Mouse (Mus musculus) urinary bladder, postnatal 25 days (tissue): ENCODE measurements around the gene Odf3b.

ENCODE experiments used
- DNase-seq: peaks from one replicate; pipeline ENCODE4 v3.0.0; 2022; ENCODE audit warnings: low spot score

The Odf3b gene

DNA sequence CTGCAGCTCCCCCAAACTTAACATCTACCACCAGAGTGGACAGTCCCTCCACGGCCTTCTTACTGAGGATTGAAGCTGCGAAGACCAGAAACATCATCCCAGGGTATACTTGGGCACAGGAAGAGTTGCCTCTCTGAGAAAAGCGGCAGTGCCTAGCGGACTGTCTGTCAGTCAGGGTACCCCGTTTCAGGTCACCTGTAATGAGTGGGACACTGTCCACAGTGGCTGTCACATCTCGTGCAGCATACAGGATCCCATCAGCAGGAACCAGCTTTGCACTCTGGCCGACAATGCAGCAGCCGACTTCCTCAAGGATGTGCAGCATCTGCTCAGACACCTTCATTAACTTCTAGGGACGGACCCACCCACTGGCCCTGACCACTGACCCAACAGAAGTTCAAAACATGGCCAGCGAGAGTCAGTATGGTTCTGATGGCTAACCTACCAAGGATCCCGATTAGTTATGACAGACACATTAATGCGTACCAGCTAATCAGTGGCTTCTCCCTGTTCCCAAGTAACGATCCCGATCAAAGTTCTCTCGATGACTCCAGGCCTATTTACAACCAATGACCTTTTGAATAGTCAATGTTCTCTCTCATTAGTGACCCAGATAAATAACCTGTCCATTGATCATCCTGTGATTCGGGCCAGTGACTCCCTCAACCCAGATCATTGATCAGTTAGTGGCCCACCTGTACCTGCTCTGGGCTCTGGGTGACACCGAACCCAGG, 4.1 kb downstream of the Odf3b start:
- DNase-seq, result no peak

- DNase-seq, result no peak
These were observed 4.7 kb downstream of the Odf3b start for GRCm38 (mm10) chr15:89374340-89374739.

DNA sequence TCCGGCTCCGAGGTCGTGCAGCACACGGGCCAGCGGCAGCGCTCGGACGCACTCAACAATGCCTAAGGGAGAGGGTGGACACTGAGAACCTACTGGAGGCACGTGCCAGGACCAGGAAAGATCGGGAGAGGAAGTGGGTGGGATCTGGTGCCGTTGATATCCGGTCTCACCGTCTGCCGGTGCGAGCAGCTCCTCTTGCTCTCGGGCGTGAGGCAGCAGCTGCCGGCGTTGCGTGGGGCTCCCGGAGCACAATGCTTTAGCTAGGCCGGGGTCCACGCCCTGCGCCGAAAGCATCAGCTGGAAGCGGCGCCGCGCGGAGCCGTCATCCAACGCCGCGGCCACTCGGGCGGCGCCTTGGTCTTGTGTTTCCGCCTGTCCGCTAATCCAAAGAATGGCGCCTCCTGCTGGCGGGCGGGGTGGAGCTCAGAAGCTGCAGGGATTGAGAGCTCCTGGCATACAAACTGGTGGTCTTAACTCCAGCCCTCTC, 5.3 kb downstream of the Odf3b start, which contains the start of gene Sco2:
Gene Sco2 (minus strand): TSS at position 85 of the 487 bp plus-strand sequence.
- peak; percentile 98 for DNase-seq

DNA sequence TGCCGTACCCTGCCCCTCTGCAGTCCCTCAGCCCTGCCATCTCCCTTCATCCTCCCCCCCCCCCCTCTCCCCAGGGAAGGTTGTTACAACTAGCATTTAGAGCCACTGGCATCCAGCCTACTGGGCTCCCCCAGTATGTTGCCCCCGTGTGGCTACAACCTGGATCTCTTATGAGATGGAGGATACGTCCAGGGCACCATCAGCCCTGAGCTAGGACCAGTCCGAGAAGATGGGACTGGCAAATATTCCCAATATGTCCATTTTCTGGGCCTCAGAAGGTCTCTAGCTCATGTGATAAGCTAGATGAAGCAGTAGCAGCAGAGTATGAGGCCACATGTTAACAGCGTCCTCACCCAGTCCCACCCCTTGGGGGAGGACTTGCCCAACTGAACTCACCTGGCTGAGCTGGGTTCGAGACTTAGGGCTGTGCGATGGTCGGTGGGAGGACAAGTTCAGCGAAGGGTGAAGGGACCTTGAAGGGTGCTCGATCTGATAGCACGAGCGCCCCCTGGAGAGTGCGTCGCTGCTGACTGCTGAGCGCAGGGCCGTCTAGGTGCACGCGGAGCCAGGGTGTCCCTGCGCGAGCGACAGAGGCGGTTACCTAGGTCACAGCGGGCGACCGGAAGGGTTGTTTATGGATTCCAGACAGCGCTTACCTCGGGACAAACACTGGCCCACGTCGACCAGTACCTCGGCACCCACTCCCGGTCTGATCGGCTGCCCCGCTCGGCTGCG, 5.9 kb downstream of the Odf3b start:
- peak; percentile 82 for DNase-seq

DNA sequence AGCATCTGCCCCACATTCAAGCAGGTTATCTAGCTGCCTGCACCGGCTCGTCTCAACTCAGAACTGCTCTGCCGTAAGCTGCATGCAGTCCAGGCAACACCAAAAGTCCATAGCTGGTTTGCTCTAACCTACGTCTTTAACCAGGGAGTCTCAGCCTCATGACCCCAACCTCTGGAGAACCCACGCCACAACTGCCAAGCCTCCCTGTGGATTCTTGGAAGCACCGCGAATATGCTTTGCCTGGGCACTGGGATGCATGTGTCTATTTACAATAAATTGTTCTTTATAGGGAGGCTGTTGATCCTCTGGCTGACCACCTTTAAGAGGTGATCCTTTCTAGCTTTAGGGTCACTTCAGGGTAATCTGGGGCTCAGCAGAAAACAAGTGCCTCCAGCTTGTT, 6.5 kb downstream of the Odf3b start:
- no peak for DNase-seq

DNA sequence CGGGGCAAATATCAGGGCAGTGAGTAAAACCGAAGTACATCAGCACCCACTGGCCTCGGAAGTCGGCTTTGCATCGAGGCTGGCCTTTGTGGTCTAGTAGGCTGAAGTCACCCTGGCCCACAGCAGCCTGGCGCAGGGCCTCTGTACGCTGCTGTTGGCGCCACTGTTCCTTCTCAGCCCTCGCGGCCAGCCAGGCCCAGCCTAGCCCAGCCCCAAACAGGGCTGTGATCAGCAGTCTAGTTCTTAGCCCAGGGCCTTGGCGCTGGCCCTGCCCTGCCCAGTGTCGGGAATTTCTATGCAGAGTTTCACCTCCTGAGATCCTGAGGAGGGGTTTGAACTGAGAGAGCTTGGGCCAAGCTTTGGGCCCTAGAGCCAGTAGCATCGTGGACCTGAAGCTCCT, 7.0 kb downstream of the Odf3b start:
- DNase-seq, result no peak

GRCm38 (mm10) chr15:89365141-89365551, 13.9 kb downstream of the Odf3b start:
- DNase-seq, result no peak

DNA sequence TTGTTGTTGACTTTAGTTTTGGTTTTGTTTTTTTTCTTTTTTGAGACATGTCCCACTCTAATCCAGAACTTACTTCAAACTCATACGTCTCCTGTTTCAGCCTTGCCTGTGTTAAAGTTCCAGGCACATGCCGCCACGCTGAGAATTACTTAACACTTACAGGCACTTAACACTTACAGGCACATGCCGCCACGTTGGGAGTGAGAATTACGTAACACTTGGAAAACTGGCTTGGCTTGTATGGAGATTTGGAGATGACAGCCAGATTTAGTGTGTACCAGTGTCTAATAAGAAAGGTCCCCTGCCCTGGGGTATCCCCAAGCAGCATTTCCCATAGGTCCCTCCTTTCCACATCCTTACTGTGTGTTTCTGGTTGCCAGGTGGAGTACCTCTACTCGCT, 16.0 kb downstream of the Odf3b start:
- no peak for DNase-seq

GRCm38 (mm10) chr15:89358784-89359183, 20.3 kb downstream of the Odf3b start:
- no peak for DNase-seq

DNA sequence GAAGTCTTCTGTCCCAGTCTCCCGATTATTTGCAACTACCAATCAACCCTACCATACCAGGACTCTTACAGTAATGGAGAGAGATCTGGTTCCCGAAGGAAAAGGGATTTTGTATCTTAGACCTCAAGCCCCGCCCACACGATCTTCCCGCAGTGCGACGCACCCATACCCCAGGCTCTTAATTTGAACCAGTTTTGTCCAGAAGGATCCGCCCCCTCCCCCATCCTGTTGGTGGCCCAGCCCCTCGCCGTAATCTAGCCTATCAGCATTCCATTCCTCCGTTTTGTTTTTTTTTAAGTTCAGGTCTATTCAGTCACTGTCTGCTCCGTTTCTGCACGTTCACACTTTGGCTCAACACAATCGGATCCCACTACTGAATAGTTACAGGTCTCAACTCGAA, 22.7 kb downstream of the Odf3b start:
- peak; percentile 71 for DNase-seq

DNA sequence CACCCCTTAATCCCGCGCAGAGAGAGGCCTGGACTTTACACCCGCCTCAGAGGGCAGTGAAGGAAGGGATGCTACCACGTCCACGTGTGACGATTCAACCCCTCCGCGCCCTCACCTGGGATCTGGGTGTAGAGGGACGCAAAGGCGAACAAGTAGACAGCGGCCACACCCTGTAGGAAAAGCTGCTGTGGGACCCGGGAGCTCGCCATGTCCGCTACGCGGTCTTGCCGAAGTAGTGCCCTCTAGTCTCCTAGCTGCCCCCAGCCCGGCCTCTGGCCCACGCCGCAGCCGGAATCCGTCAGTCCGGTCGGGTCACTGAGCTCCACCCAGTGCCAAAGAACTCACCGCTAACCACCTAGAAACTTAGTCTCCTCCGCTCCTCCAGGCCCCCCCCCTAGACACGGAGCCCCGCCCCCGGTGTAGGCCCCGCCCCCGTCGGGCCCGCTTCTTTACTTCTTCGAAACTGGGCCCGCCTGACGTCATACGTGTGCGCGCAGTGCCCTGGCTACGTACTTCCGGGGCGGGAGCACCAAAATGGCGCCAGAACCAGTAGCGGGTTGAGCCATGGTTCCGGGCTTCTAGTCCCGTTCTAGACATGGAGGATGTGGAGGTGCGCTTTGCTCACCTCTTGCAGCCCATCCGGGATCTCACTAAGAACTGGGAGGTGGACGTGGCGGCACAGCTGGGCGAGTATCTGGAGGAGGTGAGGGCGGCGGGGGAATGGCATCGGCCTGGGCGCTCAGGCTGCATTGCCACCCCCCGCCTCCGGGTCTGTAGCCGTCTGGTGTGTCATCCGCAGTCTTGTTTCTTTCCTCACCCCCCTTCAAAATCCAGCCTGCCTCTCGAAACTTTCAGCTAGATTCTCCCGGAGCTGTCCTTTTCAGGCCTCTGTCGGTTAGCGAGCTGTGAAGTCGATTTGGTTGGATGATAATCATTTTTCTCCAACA, 23.6 kb downstream of the Odf3b start, which contains the start of the genes Lmf2 and Ncaph2:
Gene Lmf2 (minus strand): TSS at position 419 of the 947 bp plus-strand sequence.
Gene Ncaph2 (plus strand): TSS at position 479 of the 947 bp plus-strand sequence.
- peak; percentile 96 for DNase-seq

DNA sequence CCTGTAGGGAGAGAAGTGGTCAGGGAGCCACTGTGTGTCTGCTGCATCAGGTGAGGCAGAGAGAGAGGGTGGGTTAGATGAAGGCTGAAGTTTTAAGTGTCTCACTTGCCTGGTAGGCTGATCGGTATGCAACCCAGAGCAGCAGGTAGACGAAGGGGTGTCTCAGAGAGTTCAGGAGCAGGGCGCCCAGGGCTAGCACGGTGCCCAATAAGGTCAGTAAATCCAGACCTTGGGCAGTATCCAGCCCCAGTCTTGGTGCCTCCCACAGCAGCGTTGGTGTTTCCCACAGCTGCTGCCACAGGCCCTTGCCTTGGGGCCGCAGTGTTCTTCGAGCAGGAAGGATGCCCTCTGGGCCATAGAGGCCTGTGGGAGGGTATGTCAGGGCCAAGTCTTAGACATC, 24.6 kb downstream of the Odf3b start:
- DNase-seq, result no peak

DNA sequence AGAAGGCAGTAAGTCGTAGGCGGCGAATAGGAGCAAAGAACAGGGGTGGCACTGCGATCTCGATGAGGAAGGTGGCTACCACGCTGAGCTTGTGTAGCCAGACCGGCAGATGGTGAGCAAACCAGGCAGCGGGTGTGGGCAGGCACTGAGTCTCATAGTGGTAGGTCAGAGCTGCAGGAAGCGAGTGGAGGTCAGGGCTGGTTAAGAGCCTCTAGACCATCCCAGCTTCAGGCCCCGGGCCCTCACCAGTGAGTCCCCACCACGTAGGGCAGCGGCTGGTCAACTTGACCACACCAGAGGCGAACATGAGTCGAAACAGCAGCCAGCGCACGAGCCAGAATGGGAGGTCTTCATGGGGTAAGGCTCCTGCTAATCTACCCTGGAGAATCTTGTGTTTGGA, 25.2 kb downstream of the Odf3b start:
- DNase-seq, result no peak

DNA sequence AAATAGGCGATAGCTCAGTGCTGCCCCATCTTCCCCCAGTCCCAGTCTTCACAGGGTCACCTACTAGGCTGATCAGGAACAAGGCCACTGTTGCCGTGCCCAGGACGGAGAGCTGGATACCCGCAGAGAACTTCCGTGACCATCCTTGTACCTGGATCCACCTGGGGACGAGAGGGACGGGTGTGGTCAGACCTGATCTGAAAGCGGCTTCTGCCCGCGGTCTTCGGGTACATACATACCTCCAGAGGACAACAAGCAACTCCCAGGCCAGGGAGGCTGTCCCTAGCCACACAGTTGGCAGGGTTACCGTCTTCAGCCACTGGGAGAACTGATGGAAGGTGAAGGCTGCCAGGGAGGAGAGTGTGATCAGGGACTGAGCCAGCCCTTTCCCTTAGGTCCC, 26.3 kb downstream of the Odf3b start:
- DNase-seq, result no peak

DNA sequence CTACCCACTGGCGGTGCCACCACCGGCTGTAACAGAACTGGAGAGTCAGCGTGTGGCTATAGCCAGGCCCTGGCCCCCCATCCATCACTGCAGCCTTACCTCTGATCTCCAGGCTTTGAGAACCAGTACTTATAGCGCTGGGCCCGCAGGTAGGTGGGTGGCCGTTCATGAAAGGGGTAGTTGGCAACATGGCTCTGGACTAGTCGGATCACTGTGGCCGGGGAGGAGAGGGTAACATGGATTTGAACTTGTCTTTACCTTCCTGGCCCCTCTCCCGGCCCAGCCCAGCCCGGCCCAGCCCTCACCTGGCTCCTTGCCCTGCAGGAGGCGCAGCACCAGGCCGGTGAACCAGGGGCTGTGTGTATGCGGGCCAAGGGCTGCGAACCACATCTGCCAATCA, 27.0 kb downstream of the Odf3b start:
- no peak for DNase-seq

DNA sequence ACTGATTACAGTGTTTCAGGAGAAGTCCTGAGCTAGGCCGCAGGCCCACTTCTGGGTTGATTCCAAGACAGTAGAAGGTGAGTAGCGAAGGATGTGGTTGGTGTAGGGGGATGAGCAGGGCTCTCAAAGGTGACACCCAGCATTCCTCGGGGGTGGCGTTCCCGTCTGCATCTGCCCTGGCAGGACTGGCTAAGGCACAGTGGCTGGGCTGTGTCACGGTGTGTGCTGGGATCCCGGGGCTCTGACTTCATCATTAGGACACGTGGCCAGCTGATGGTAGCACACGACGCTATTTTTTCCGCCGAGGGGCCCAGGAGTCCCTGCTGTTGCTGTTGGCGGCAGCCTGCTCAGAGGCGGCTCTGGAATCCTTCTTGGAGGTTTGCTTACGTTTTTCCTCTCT, 27.8 kb downstream of the Odf3b start:
- DNase-seq, result no peak

DNA sequence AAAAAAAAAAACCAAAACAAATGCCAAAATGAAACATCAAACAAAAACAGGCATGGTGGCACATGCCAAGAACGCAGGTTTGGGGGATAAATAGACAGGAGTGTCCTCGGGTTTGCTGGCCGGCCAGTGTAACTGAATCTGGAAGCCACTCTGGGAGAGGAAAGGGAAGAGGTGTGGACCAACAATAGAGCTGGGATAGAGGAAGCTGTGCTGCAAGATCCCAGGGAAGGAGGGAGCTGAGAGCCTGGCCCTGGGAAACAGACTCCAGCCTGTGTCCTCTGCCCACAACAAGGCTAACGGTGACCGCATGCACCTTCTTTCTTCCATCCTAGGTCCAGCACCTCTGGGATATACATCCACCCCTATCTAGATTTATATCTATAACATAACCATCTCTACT, 28.6 kb downstream of the Odf3b start:
- DNase-seq, result no peak

DNA sequence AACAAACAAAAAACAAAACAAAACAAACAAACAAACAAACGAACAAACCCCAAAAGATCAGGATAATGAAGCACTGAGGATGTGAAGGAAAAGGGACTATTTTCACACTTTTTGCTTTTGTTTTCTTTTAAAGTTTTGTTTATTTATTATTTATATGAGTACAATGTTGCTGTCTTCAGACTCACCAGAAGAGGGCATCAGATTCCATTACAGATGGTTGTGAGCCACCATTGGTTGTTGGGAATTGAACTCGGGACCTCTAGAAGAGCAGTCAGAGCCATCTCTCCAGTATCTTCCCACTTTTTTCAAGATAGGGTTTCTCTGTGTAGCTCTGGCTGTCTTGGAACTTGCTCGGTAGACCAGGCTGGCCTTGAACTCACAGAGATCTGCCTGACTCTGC, 35.8 kb downstream of the Odf3b start:
- no peak for DNase-seq

DNA sequence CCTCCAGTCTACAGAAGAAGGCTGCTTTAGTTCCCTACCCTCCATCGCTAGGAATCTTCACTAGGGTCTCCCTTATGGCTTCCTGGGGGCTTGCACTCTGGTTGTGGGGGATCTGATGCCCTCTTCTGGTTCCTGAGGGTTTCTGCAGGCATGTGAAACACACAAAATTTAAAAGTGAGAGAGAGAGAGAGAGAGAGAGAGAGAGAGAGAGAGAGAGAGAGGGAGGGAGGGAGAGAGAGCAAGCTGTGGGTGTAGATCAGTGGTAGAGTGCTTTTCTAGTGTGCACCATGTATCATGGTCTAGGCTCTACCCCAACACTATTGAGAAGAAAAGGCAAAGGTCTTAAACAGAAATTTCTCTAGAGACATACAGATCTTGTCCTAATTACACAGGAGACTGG, 37.4 kb downstream of the Odf3b start:
- no peak for DNase-seq

DNA sequence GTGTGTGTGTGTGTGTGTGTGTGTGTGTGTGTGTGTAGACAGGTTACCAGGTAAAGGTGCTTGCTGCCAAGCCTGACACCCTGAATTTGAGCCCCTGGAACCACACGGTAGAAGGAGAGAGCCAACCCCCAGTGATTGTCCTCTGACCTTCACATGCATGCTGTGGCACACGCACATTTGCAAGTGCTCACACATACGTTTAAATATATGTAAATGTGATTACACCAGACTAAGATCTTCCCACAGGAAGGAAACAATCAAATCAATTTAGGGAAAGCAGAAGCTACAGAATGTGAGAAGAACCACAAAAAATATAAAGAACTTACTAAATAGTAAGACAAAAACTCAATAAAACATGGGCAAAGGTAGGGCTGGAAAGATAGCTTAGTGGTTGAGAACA, 38.9 kb downstream of the Odf3b start:
- DNase-seq, result no peak

- no peak for DNase-seq
These were observed 39.4 kb downstream of the Odf3b start for GRCm38 (mm10) chr15:89339696-89340095.

- DNase-seq, result no peak
These were observed 42.7 kb downstream of the Odf3b start for GRCm38 (mm10) chr15:89336422-89336821.
